Comparison of ENCODE assay signal across 23 mouse cellular contexts in the genomic region with DNA sequence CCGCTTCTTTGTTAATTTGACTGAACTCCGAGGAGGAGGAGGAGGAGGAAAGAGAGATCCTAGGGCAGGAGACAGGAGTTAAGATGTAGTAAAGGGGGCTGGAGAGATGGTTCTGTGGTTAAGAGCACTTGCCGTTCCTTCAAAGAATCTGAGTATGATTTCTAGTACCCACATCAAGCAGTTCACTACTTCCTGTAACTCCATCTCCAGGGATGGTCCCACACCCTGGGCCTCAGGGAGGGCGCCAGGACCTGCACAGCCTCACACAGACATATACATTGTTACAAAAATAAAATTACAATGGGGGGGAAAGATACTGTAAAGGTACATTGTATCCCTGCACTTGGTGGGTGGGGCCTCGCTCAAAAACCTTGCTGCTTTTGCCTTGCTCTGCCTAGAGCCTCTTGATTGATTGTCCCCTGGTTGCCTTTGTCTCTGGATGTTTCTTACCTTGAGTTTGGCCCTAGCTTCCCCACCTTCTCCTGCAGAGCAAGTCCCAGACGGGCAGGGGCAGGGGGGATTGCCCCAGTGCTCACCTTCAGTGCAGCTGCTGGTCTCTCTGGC. TPM values are rescaled to one million over a fixed set of nuclear protein-coding genes. Genes with fewer than 3 reads are reported as not detected.
"Had no signal": no experiment of that assay in that cellular context is flagged by ENCODE, and none has a peak within 500 bp of the region (broad histone marks: within the 10 kb centered on the region; RNA-seq: fewer than 3 reads in every experiment).

No protein-coding gene starts in this region.

- H3K4me2 ChIP-seq: midbrain, embryonic 12.5 days; neural tube, embryonic 15.5 days had no signal

- H3K4me3 ChIP-seq: layer of hippocampus, adult 2 months; limb, embryonic 13.5 days; midbrain, embryonic 12.5 days; neural tube, embryonic 15.5 days had no signal

- H3K36me3 ChIP-seq: midbrain, embryonic 12.5 days; neural tube, embryonic 15.5 days had no signal

- H3K27me3 ChIP-seq: limb, embryonic 13.5 days had no signal

- H3K9me3 ChIP-seq: limb, embryonic 13.5 days; midbrain, embryonic 12.5 days; neural tube, embryonic 15.5 days had no signal

- ATAC-seq: lung, postnatal 0 days had no signal

- H3K9ac ChIP-seq: limb, embryonic 13.5 days; liver, embryonic 14.5 days; midbrain, embryonic 12.5 days; neural tube, embryonic 15.5 days had no signal

- DNase-seq: kidney, adult 11 months; kidney, adult 9 months; kidney, postnatal 36 days; lung, adult 2 months; lung, postnatal 36 days; right cerebral cortex, adult 18-20 months; thymus, adult 2 months; thymus, postnatal 25 days had no signal

- H3K27ac ChIP-seq: kidney, postnatal 0 days; layer of hippocampus, adult 2 months; limb, embryonic 13.5 days; liver, embryonic 14.5 days; midbrain, embryonic 12.5 days; neural tube, embryonic 15.5 days; stomach, postnatal 0 days had no signal

RNA-seq across cellular contexts. Expression of a gene that starts 4.2 kb away (rescaled TPM):
- total RNA-seq: liver, adult 2 months; megakaryocyte progenitor cell, adult 5-6 weeks had no signal

RNA-seq across cellular contexts. Expression of a gene that starts 16.6 kb away (rescaled TPM):
- total RNA-seq: layer of hippocampus, adult 2 months; layer of hippocampus, postnatal 10 days; midbrain, postnatal 0 days had no signal
- polyA plus RNA-seq: kidney, postnatal 0 days; lung, postnatal 0 days; midbrain, embryonic 12.5 days; midbrain, postnatal 0 days; neural tube, embryonic 11.5 days; neural tube, embryonic 15.5 days; thymus, adult 2 months; urinary bladder, adult 2 months had no signal

RNA-seq across cellular contexts. Expression of a gene that starts 32.6 kb away (rescaled TPM):
- total RNA-seq: layer of hippocampus, adult 2 months; layer of hippocampus, postnatal 10 days; left cerebral cortex, postnatal 36 days; megakaryocyte progenitor cell, adult 5-6 weeks; midbrain, postnatal 0 days had no signal
- polyA plus RNA-seq: limb, embryonic 13.5 days; lung, adult 2 months; lung, postnatal 0 days; midbrain, embryonic 12.5 days; midbrain, postnatal 0 days; neural tube, embryonic 11.5 days; neural tube, embryonic 15.5 days; stomach, postnatal 0 days; thymus, adult 2 months; urinary bladder, adult 2 months had no signal
